Mouse (Mus musculus): ENCODE results near the gene Hmg20b.

DNA sequence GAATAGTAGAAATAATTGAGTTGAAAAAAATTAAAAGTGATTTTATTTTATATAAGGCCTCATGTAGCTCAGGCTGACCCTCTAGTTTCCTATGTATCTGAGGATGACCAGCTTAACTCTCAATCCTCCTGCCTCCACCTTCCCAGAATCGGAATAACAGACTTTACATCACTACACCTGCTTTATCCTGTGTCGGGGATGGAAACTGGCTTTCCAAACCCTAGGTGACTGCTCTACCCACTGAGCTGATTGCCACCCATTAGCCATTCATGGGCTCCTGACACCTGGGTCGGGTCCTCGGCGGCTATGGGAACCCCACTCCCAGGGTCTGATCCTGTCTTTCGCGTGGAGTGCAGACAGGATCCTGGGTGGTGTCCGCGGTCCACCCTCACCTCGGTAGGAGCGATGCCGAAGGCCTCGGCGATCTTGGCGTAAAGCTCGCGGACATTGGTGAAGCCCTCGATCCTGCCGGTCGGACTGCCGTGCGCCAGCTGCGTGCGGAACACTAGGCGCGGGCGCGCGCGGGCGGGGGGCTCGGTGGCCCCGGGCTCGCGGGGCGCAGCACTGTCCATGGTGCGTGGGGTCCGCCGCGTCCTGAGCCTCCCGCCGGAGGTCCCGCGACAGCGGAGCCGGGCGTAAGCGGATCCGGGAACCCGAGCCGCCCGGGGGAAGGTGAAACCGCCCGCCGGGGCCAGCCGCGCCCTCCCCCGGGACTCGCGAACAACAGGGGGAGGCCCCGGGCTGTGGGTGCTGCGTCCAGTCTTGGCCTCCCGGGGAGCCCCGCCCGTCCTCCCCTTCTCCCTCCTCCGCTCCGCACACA lies 7.4 kb downstream of the Hmg20b start, which contains the start of gene Gipc3:
- no peak for TF ChIP-seq CTCF (IDR thresholded peaks at IDR 0.05; ENCODE audit: low read depth)
- TF ChIP-seq EP300 (IDR thresholded peaks at IDR 0.05; ENCODE audit: low read depth) = no peak

All from heart, postnatal 0 days (tissue).